Mouse (Mus musculus): Measurements from ENCODE around the gene Hnrnpk. TPM values are rescaled to one million over a fixed set of nuclear protein-coding genes. Genes with fewer than 3 reads are reported as not detected.
"Not testable (repeated sequence)": the region's sequence is repeated elsewhere in the genome, so short reads cannot be mapped to it uniquely, and the experiment has no call there.

The Hnrnpk gene
- polyA plus RNA-seq, 1 experiment from 2014 or later: 1,049 TPM

DNA sequence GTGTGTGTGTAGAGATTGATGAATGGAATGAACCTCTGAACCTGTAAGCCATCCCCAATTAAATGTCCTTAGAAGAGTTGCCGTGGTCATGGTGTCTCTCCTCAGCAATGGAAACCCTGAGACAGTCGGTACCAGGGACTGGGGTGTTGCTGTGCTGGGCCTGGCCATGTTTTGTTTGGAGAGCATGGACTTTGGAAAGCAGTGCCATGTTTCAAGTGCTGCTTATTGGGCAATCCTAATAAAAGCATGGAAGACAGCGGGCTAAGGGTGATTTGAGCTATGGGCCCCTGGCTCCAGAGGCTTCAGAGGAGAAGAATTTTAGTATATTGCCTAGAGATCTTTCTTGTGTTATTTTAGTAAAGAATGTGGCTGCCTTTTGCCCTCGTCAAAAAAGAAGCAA, 7.9 kb upstream of the Hnrnpk start:
- no peak for DNase-seq (ENCODE audit: low spot score)
- TF ChIP-seq CTCF (IDR thresholded peaks at IDR 0.05; ENCODE audit: low read depth): no peak
- Histone ChIP-seq H3K4me3 (replicated peaks; ENCODE audit: low read depth, low read length) (no peak overlapping the region), H3K27ac (no peak overlapping the region), H3K4me1 (replicated peaks; ENCODE audit: insufficient read depth, low read length) (no peaks in the 10 kb centered on the region), H3K36me3 (ENCODE audit: insufficient read depth, low read length) (peaks cover 8% of the 10 kb centered on the region; the same call in 1 of the 2 replicates), H3K9me3 (replicated peaks; ENCODE audit: low read length) (no peaks in the 10 kb centered on the region), H3K9ac (ENCODE audit: low read depth, low read length) (no peak overlapping the region), H3K4me2 (ENCODE audit: low read length) (no peak overlapping the region), H3K27me3 (ENCODE audit: insufficient read depth, low read length) (no peaks in the 10 kb centered on the region)
- 91% methylated on average over 4 of the region's 4 CpGs for WGBS
- no peak for ATAC-seq (replicated peaks; ENCODE audit: low FRiP score, low read depth)

GRCm38 (mm10) chr13:58402744-58403110, 416 bp downstream of the Hnrnpk start:
- DNase-seq (ENCODE audit: low spot score) (no peak), ATAC-seq (replicated peaks; ENCODE audit: low FRiP score, low read depth) (peak; percentile 67)
- H3K9me3 ChIP-seq (replicated peaks; ENCODE audit: low read length): no peaks in the 10 kb centered on the region
- TF ChIP-seq CTCF (IDR thresholded peaks at IDR 0.05; ENCODE audit: low read depth): no peak
- H3K4me1 ChIP-seq (replicated peaks; ENCODE audit: insufficient read depth, low read length): no peaks in the 10 kb centered on the region
- no peaks in the 10 kb centered on the region for H3K27me3 ChIP-seq (ENCODE audit: insufficient read depth, low read length)
- H3K4me3 ChIP-seq (replicated peaks; ENCODE audit: low read depth, low read length): peak overlapping the region; percentile 84
- peak overlapping the region; percentile 63 for H3K4me2 ChIP-seq (ENCODE audit: low read length)
- 0% methylated on average over 26 of the region's 48 CpGs for WGBS
- H3K36me3 ChIP-seq (ENCODE audit: insufficient read depth, low read length): peaks cover 1% of the 10 kb centered on the region; the same call in 1 of the 2 replicates
- H3K9ac ChIP-seq (ENCODE audit: low read depth, low read length): peak overlapping the region; percentile 100
- peak overlapping the region; percentile 93 for H3K27ac ChIP-seq

GRCm38 (mm10) chr13:58402003-58402743, 970 bp downstream of the Hnrnpk start, which contains the start of gene Rmi1:
TSS of gene Rmi1 (plus strand) at chr13:58402248.
- Histone ChIP-seq H3K4me3 (replicated peaks; ENCODE audit: low read depth, low read length) (peak within 1 kb of the TSS; percentile 84), H3K4me2 (ENCODE audit: low read length) (peak within 1 kb of the TSS; percentile 75), H3K36me3 (ENCODE audit: insufficient read depth, low read length) (peaks cover 7% of the 10 kb centered on the region), H3K27me3 (ENCODE audit: insufficient read depth, low read length) (no peaks in the 10 kb centered on the region), H3K9ac (ENCODE audit: low read depth, low read length) (peak within 1 kb of the TSS; percentile 100), H3K27ac (peak within 1 kb of the TSS; percentile 93), H3K4me1 (replicated peaks; ENCODE audit: insufficient read depth, low read length) (no peaks in the 10 kb centered on the region), H3K9me3 (replicated peaks; ENCODE audit: low read length) (no peaks in the 10 kb centered on the region)
- peak; percentile 44 for TF ChIP-seq CTCF (IDR thresholded peaks at IDR 0.05; ENCODE audit: low read depth)
- WGBS: under 1% methylated on average over 86 of the region's 91 CpGs
- ATAC-seq (replicated peaks; ENCODE audit: low FRiP score, low read depth) (peak; percentile 93), DNase-seq (ENCODE audit: low spot score) (peak; percentile 98)

GRCm38 (mm10) chr13:58401135-58402002, 1.8 kb downstream of the Hnrnpk start:
- Histone ChIP-seq H3K36me3 (ENCODE audit: insufficient read depth, low read length) (peaks cover 10% of the 10 kb centered on the region), H3K9me3 (replicated peaks; ENCODE audit: low read length) (no peaks in the 10 kb centered on the region), H3K9ac (ENCODE audit: low read depth, low read length) (peak overlapping the region; percentile 100), H3K4me2 (ENCODE audit: low read length) (peak overlapping the region; percentile 75), H3K27me3 (ENCODE audit: insufficient read depth, low read length) (no peaks in the 10 kb centered on the region), H3K4me1 (replicated peaks; ENCODE audit: insufficient read depth, low read length) (no peaks in the 10 kb centered on the region), H3K27ac (peak overlapping the region; percentile 93), H3K4me3 (replicated peaks; ENCODE audit: low read depth, low read length) (peak overlapping the region; percentile 84)
- peak; percentile 79 for DNase-seq (ENCODE audit: low spot score)
- WGBS: 1% methylated on average over 69 of the region's 100 CpGs
- peak; percentile 34 for ATAC-seq (replicated peaks; ENCODE audit: low FRiP score, low read depth)
- peak; percentile 7; the same call in 1 of the 2 replicates for TF ChIP-seq CTCF (IDR thresholded peaks at IDR 0.05; ENCODE audit: low read depth)

DNA sequence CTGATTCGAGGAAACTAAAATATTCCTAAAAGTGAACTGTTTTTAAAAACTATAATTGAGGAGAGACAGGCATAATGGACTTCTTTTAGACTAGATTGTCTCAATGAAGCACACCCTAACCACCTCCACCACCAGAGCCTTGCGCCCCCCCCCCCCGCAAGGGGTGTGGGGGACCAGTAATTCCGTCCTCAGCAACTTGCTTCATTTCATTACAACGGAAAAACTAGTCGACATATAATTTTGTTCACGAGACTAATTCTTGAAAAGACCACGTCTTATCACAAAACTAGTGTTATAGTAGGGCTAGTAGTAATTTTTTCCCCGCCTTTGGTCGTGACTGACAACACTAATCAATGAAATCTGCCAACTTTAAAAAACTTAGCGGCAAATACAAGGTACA, 2.6 kb downstream of the Hnrnpk start:
- Histone ChIP-seq H3K4me1 (replicated peaks; ENCODE audit: insufficient read depth, low read length) (no peaks in the 10 kb centered on the region), H3K9ac (ENCODE audit: low read depth, low read length) (peak overlapping the region; percentile 100), H3K27ac (peak overlapping the region; percentile 93; the same call in 1 of the 2 replicates), H3K4me2 (ENCODE audit: low read length) (peak overlapping the region; percentile 75), H3K9me3 (replicated peaks; ENCODE audit: low read length) (no peaks in the 10 kb centered on the region), H3K4me3 (replicated peaks; ENCODE audit: low read depth, low read length) (peak overlapping the region; percentile 84), H3K36me3 (ENCODE audit: insufficient read depth, low read length) (peaks cover 16% of the 10 kb centered on the region), H3K27me3 (ENCODE audit: insufficient read depth, low read length) (no peaks in the 10 kb centered on the region)
- TF ChIP-seq CTCF (IDR thresholded peaks at IDR 0.05; ENCODE audit: low read depth): no peak
- DNase-seq (ENCODE audit: low spot score): no peak
- ATAC-seq (replicated peaks; ENCODE audit: low FRiP score, low read depth): no peak
- WGBS: under 1% methylated on average over 11 of the region's 11 CpGs

- no peaks in the 10 kb centered on the region for H3K4me1 ChIP-seq (replicated peaks; ENCODE audit: insufficient read depth, low read length)
- DNase-seq (ENCODE audit: low spot score) (no peak), ATAC-seq (replicated peaks; ENCODE audit: low FRiP score, low read depth) (no peak)
- H3K27ac ChIP-seq: no peak overlapping the region
- H3K9ac ChIP-seq (ENCODE audit: low read depth, low read length): no peak overlapping the region
- H3K4me2 ChIP-seq (ENCODE audit: low read length): no peak overlapping the region
- H3K36me3 ChIP-seq (ENCODE audit: insufficient read depth, low read length): peaks cover 34% of the 10 kb centered on the region
- no peak for TF ChIP-seq CTCF (IDR thresholded peaks at IDR 0.05; ENCODE audit: low read depth)
- no peak overlapping the region for H3K4me3 ChIP-seq (replicated peaks; ENCODE audit: low read depth, low read length)
- H3K9me3 ChIP-seq (replicated peaks; ENCODE audit: low read length): no peaks in the 10 kb centered on the region
- WGBS: 77% methylated on average over 13 of the region's 13 CpGs
- no peaks in the 10 kb centered on the region for H3K27me3 ChIP-seq (ENCODE audit: insufficient read depth, low read length)
Observed at GRCm38 (mm10) chr13:58397651-58398050, 5.5 kb downstream of the Hnrnpk start.

DNA sequence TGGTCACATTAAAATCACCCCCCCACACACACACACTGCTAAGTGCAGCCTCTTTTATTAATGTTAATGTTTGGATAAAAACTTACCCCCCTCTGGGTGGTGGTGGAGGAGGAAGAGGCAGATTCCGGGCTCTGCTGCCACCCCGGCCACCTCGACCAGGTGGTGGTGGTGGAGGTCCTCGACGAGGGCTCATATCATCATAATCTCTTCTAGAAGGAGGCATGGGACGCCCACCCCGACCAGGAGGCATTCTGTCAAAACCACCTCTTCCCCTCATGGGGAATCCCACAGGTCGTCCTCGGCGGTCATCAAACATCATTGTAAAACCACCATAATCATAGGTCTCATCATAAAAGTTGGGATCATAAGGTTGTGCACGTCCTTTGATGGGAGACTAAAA, 8.8 kb downstream of the Hnrnpk start:
- DNase-seq (ENCODE audit: low spot score); H3K27ac ChIP-seq; H3K9me3 ChIP-seq (replicated peaks; ENCODE audit: low read length); H3K4me1 ChIP-seq (replicated peaks; ENCODE audit: insufficient read depth, low read length); H3K27me3 ChIP-seq (ENCODE audit: insufficient read depth, low read length); H3K4me3 ChIP-seq (replicated peaks; ENCODE audit: low read depth, low read length); H3K9ac ChIP-seq (ENCODE audit: low read depth, low read length); H3K4me2 ChIP-seq (ENCODE audit: low read length): not testable (repeated sequence)
- peak; percentile 34; the same call in 1 of the 2 replicates for ATAC-seq (replicated peaks; ENCODE audit: low FRiP score, low read depth)
- H3K36me3 ChIP-seq (ENCODE audit: insufficient read depth, low read length): peaks cover 44% of the 10 kb centered on the region
- 79% methylated on average over 11 of the region's 11 CpGs for WGBS

Data from kidney, postnatal 0 days (tissue).